Mouse (Mus musculus) heart, adult 11 months (tissue): Measurements from ENCODE around the gene Mdfi.

Experiments used
- DNase-seq: peaks from one replicate; pipeline ENCODE4 v3.0.0; 2022

The Mdfi gene

GRCm38 (mm10) chr17:47834482-47834767 is at the start of gene Mdfi:
TSS of gene Mdfi (minus strand) at chr17:47834691.
- no peak for DNase-seq

GRCm38 (mm10) chr17:47883099-47883498 is 48.6 kb upstream of the Mdfi start:
- no peak for DNase-seq

- no peak for DNase-seq
Measured at GRCm38 (mm10) chr17:47881330-47881729, 46.8 kb upstream of the Mdfi start.

DNA sequence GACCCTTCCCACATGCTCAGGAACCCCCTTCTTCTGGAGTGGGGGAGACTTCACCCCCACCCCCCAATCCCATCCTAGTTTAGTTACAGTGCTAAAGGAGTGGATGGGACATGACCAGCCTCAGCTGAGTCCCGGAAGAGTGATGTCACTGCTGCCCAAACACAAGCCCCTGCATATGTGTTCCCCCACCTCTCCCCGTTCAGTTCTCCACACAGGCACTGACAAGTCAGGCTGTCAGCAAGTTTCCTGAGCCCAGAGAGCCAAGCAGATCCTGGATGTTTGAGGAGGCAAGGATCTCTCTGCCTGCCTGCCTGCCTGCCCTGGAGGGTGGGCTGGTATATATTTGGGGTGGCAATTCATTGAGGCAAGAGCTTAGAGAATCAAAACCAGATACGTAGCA is 44.7 kb upstream of the Mdfi start:
- DNase-seq, result no peak

DNA sequence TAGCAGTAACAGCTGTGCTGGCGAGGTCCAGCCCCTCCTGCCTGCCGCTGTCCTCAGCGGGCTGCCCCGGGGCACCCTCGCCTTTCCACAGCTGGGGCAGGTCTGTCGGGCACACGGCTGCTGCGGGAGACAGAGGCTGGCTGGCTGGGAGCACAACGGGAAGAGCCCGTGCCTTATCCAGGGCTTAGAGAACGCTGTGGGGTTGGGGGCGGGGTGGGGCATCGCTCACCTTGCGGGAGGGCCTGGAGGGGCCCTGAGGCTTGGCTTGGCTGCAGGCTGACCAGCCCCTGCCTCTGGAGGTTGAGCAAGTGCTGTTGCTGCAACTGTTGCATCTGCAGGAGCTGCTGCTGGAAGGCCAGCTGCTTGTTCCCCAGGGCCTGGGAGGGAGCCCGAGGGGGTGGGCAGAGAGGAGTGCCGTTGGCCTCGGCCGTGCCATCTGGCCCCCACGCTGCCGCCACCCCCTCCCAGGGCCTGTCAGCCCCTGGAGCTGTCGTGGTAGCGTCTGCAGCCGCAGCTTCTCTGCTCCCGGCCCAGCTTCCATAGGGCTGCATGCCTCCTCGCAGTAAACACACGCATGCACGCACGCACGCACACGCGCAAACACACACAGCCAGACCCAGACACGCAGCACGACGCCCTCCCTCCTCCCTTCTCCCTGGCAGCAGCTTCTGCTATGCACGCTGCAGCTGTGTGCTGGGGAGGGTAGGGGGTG is 44.0 kb upstream of the Mdfi start:
- peak; percentile 95 for DNase-seq

DNA sequence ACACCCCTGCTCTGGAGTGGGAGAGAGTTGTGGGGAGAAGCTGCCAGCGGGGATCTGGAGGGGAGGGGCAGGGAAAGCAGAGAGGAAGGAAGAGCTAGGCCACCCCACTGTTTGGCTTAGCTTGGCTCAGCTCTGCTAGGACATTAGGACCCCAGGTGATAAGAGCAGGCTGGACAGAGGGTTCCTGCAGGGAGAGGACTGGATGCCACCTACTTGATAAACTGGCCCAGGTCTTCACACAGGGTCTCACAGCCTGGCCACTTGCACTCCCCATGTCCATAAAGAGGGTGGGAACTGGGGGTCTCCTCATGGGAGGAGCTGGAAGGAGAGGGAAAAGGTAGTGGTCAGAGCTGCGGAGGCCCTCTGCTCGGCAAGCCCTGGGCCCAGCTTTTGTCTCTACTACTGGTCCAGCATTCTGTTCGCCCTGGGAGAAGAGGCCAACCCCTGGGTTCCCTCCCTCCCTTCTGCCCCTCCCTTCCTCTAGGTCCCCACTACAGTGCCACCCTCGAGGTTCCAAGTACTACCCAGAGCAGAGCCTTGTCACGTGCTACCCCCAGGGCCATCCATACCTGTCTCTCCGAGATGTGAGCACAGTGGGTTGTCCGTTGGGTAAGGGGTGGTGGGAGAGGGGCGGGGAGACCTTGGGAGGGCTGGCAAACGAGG is 43.4 kb upstream of the Mdfi start:
- DNase-seq, result no peak

- no peak for DNase-seq
Measured at GRCm38 (mm10) chr17:47876776-47877714, 42.6 kb upstream of the Mdfi start.

DNA sequence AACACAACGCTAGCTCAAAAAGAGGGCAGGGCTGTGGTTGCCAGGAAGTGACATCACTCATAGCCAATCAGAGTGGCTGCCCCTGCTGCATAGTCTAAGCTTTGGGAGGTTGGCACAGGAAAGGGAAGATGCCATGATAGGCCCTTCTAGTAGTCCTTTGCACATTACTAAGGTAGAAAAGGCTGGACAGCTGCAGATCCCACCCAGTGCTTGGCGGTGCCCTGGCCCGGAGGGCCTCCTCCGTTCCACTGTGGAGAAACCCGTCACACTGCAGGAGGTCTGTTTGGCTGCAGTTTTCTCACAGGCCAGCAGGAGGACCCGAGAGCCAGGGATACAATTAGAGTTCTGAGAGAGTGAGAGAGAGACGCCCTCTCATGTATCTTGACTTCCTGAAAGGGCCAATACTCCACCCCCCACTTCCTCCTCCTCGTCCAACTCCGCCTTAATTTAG is 38.9 kb upstream of the Mdfi start:
- DNase-seq, result peak; percentile 98

- no peak for DNase-seq
Measured at GRCm38 (mm10) chr17:47872311-47873011, 38.0 kb upstream of the Mdfi start.

GRCm38 (mm10) chr17:47869874-47870273 is 35.4 kb upstream of the Mdfi start:
- no peak for DNase-seq

- DNase-seq, result no peak
Measured at GRCm38 (mm10) chr17:47866037-47866436, 31.5 kb upstream of the Mdfi start.

DNA sequence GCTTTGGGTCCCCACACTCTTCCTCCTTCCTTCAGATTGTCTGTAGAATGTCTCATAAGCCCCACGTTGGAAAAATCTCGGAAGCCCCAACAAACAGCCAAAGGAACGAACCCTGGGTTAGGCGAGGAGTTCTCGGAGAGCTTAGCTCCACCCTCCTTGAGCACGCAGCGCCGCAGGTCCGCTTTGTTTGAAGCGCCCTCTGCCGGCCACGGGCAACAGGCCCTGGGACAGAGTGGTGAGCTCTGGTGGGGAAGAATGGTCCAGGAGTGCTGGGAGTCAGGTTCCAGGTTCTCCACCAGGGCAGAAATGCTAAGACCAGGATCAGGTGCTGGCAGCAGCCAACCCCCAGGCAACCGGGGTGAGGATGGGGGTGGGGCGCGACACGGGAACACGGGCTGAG is 30.0 kb upstream of the Mdfi start:
- peak; percentile 96 for DNase-seq

DNA sequence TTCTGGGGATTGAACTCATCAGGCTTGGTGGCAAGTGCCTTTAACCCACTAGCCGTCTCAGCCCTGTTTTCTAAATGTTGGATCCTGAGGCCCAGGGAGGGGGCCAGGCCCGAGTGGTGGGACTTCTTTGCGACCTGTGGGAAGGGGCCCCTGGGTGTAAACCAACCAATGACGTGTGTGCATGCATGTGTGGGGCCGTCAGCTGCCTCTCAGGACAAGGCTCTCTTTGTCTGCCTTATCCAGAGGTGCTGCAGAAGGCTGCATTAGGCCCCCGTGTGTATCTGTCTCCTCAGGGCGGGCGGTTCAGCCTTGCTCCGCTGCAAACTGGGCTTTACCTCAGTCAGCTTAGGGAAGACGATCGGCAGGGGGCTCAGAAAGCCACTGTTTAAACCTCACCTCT is 28.9 kb upstream of the Mdfi start:
- peak; percentile 88 for DNase-seq

GRCm38 (mm10) chr17:47863023-47863422 is 28.5 kb upstream of the Mdfi start:
- DNase-seq, result peak; percentile 82

DNA sequence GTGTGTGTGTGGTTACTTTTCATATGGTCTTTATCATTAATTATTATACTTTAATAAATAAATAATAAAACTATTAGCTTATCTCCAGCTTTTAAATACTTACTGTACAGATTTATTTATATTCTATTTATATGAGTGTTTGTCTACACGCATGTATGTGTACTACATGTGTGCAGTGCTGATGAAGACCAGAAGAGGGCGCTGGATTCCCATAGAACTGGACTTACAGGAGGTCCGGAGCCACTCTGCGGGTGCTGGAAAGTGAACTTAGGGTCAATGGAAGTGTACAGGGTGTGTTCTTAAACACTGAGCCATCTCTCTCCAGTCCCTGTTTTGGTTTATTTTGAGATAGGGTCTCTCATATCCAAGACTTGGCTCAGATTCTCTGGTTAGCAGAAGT is 21.1 kb upstream of the Mdfi start:
- no peak for DNase-seq

- no peak for DNase-seq
Measured at GRCm38 (mm10) chr17:47854908-47855307, 20.4 kb upstream of the Mdfi start.

DNA sequence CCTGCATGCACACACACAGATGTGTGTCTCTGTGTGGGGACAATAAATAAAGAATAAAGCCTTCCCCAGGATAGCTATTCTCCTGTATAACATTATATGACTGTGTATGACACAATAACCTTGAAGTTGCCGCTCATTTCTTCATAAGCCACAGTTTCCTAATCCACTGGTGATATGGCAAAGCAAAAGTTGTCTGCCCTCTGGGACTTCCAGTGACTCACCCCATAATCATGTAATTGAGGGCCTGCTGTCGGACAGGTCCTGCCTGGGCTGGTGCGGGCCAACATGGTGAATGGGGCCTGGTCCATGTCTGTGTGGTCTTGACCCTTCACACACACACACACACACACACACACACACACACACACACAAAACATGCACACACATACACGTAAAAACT is 19.3 kb upstream of the Mdfi start:
- DNase-seq, result peak; percentile 63

- peak; percentile 67 for DNase-seq
Measured at GRCm38 (mm10) chr17:47853336-47853735, 18.8 kb upstream of the Mdfi start.

DNA sequence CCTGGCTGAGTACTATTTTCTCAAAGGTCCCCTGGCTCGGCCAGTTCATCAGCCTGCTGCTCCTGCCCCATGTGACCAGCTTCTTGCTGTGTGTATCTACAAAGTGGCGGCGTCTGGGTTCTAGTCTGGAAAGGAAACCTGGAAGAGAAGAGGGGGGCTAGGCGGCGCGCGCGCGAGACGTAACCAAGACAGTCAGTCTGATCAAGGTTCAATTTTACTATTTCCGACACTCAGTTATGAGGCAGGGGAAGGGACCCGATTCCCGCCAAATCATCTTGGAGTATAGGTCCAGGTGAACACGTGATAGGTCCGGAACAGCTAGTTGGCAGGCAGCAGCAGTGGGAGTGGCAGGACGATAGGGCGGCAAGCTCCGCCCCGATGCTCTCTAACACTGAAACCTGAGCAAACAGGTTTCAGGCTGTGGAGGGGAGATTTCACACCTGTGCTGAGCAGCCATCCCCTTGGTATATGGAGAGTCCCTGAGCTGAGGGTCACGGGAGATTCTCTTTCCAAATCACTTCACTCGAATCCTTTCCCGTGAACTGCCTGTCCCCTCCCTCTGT is 17.4 kb upstream of the Mdfi start:
- DNase-seq, result peak; percentile 90

DNA sequence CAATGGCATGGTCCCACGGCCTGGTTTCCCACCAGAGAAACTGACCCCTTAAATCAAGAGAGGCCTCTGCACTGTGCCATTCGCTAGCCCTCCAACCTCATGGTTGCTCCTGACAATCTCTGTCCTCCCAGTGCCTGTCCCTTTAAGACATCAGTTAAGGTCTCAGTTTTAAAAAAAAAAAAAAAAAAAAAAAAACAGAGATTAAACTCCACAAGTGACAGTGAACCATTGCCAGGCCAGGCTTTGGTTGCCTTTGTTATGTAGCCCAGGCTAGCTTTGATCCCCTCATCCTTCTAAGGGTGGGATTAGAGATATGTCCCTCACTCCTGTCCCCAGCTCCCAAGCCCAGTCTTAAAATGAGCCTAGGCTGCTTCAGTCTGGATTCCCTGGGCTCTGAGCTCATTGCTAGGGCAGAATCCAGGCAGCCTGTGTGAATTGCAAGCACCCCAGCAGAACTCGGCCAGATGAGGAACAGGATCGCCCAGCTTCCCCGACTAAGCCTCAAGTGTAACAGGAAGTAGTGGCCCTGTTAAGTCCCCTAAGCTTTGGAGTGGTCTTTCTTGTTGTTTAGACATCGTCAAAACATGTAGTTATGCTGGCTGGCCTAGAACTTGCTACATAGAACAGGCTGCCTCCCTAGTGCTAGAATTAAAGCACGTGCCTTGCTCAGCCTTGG is 16.3 kb upstream of the Mdfi start:
- peak; percentile 68 for DNase-seq

GRCm38 (mm10) chr17:47850035-47850434 is 15.5 kb upstream of the Mdfi start:
- DNase-seq, result peak; percentile 96

GRCm38 (mm10) chr17:47847985-47848384 is 13.5 kb upstream of the Mdfi start:
- no peak for DNase-seq
